Mouse (Mus musculus) limb, embryonic 13.5 days (tissue): Measurements from ENCODE around the gene Dtd1. TPM values are rescaled to one million over a fixed set of nuclear protein-coding genes. Genes with fewer than 3 reads are reported as not detected.

Experiments
- ATAC-seq: fragments of 200-750 bp; cut with Nextera tagmentation; 2 replicates; pipeline ENCODE4 v1.8.0; 2017; ENCODE audit warnings: low read depth, moderate number of reproducible peaks, moderate TSS enrichment; ENCODE audit not compliant: low FRiP score
- H3K27ac ChIP-seq: fragments of 300-500 bp; sonication (generic); 2 replicates; pipeline ENCODE4 v1.5.1; 2015; ENCODE audit warnings: inconsistent platforms, mild to moderate bottlenecking, moderate library complexity
- H3K27me3 ChIP-seq: fragments of 300-500 bp; sonication (generic); 2 replicates; pipeline ENCODE4 v1.6.1; 2015; ENCODE audit warnings: mild to moderate bottlenecking, inconsistent platforms
- H3K36me3 ChIP-seq: fragments of 300-500 bp; sonication (generic); 2 replicates; pipeline ENCODE4 v1.6.1; 2015; ENCODE audit warnings: inconsistent platforms, mild to moderate bottlenecking, moderate library complexity
- H3K4me1 ChIP-seq: fragments of 300-500 bp; sonication (generic); 2 replicates; pipeline ENCODE4 v1.6.1; 2015; ENCODE audit warnings: inconsistent platforms
- H3K4me2 ChIP-seq: fragments of 300-500 bp; sonication (generic); replicated peaks from 2 replicates; pipeline ENCODE4 v1.6.1; 2015; ENCODE audit warnings: inconsistent platforms, mild to moderate bottlenecking, moderate library complexity
- H3K4me3 ChIP-seq: fragments of 300-500 bp; sonication (generic); 2 replicates; pipeline ENCODE4 v1.5.1; 2015; ENCODE audit warnings: moderate library complexity, mild to moderate bottlenecking, inconsistent platforms
- H3K9ac ChIP-seq: fragments of 300-500 bp; sonication (generic); 2 replicates; pipeline ENCODE4 v1.6.1; 2015; ENCODE audit warnings: mild to moderate bottlenecking, inconsistent platforms
- H3K9me3 ChIP-seq: fragments of 300-500 bp; sonication (generic); 2 replicates; pipeline ENCODE4 v1.6.1; 2016; ENCODE audit warnings: inconsistent platforms
- WGBS: fragments of 180-500 bp; shearing (Covaris S2); methylation state at CpG from one replicate; pipeline ENCODE4 v1.1.7; 2015; 5-methylcytosine and 5-hydroxymethylcytosine counted together
- polyA plus RNA-seq: library from polyadenylated mRNA; unstranded; fragments of >200 nt; fragmentation: Nextera tagmentation; extraction: Ambion mirVana; gene quantifications from 2 replicates; pipeline ENCODE4 v1.2.1, GENCODE M21; 2015

Dtd1 gene
- polyA plus RNA-seq, 1 experiment from 2014 or later: 48.8 TPM

- no peak overlapping the region for H3K9ac ChIP-seq
- ATAC-seq: no peak
- H3K36me3 ChIP-seq: no peaks in the 10 kb centered on the region
- no peaks in the 10 kb centered on the region for H3K9me3 ChIP-seq
- WGBS: 75% methylated on average over 4 of the region's 4 CpGs
- no peaks in the 10 kb centered on the region for H3K27me3 ChIP-seq
- 0 out of 2 replicates have a peak overlapping the region, but pooled peaks have one; percentile 33 for H3K27ac ChIP-seq
- H3K4me3 ChIP-seq: no peak overlapping the region
- no peak overlapping the region for H3K4me2 ChIP-seq
- H3K4me1 ChIP-seq: peaks cover 32% of the 10 kb centered on the region
Measured at GRCm38 (mm10) chr2:144647151-144647550, 47.5 kb downstream of the Dtd1 start.

- H3K36me3 ChIP-seq: no peaks in the 10 kb centered on the region
- H3K27ac ChIP-seq: no peak overlapping the region
- no peak overlapping the region for H3K9ac ChIP-seq
- H3K4me2 ChIP-seq: no peak overlapping the region
- H3K27me3 ChIP-seq: no peaks in the 10 kb centered on the region
- 96% methylated on average over 1 of the region's 1 CpGs for WGBS
- no peak overlapping the region for H3K4me3 ChIP-seq
- H3K9me3 ChIP-seq: no peaks in the 10 kb centered on the region
- ATAC-seq: no peak
- peaks cover 21% of the 10 kb centered on the region for H3K4me1 ChIP-seq
Measured at GRCm38 (mm10) chr2:144649960-144650359, 50.3 kb downstream of the Dtd1 start.

GRCm38 (mm10) chr2:144652841-144653240 lies 53.1 kb downstream of the Dtd1 start:
- 97% methylated on average over 4 of the region's 4 CpGs for WGBS
- Histone ChIP-seq H3K36me3 (no peaks in the 10 kb centered on the region), H3K4me1 (no peaks in the 10 kb centered on the region), H3K4me2 (no peak overlapping the region), H3K27me3 (no peaks in the 10 kb centered on the region), H3K27ac (no peak overlapping the region), H3K9me3 (no peaks in the 10 kb centered on the region), H3K4me3 (no peak overlapping the region), H3K9ac (no peak overlapping the region)
- ATAC-seq: no peak

- H3K4me2 ChIP-seq: no peak overlapping the region
- H3K36me3 ChIP-seq: no peaks in the 10 kb centered on the region
- no peaks in the 10 kb centered on the region for H3K4me1 ChIP-seq
- no peak for ATAC-seq
- H3K9me3 ChIP-seq: no peaks in the 10 kb centered on the region
- H3K27ac ChIP-seq: no peak overlapping the region
- 87% methylated on average over 3 of the region's 3 CpGs for WGBS
- H3K4me3 ChIP-seq: no peak overlapping the region
- H3K27me3 ChIP-seq: no peaks in the 10 kb centered on the region
- no peak overlapping the region for H3K9ac ChIP-seq
Measured at GRCm38 (mm10) chr2:144655307-144655706, 55.6 kb downstream of the Dtd1 start.

GRCm38 (mm10) chr2:144668507-144668906 lies 68.8 kb downstream of the Dtd1 start:
- Histone ChIP-seq H3K9me3 (no peaks in the 10 kb centered on the region), H3K9ac (no peak overlapping the region), H3K4me1 (peaks cover 7% of the 10 kb centered on the region), H3K27ac (no peak overlapping the region), H3K4me3 (no peak overlapping the region), H3K36me3 (no peaks in the 10 kb centered on the region), H3K4me2 (no peak overlapping the region), H3K27me3 (no peaks in the 10 kb centered on the region)
- no peak for ATAC-seq
- 80% methylated on average over 4 of the region's 4 CpGs for WGBS

GRCm38 (mm10) chr2:144670289-144670930 lies 70.7 kb downstream of the Dtd1 start:
- H3K4me1 ChIP-seq: peaks cover 7% of the 10 kb centered on the region
- H3K4me2 ChIP-seq: no peak overlapping the region
- H3K9ac ChIP-seq: no peak overlapping the region
- no peak overlapping the region for H3K27ac ChIP-seq
- H3K4me3 ChIP-seq: no peak overlapping the region
- 88% methylated on average over 5 of the region's 5 CpGs for WGBS
- H3K9me3 ChIP-seq: no peaks in the 10 kb centered on the region
- H3K27me3 ChIP-seq: no peaks in the 10 kb centered on the region
- H3K36me3 ChIP-seq: no peaks in the 10 kb centered on the region
- ATAC-seq: no peak

- no peak overlapping the region for H3K4me3 ChIP-seq
- ATAC-seq: no peak
- no peak overlapping the region for H3K9ac ChIP-seq
- no peaks in the 10 kb centered on the region for H3K36me3 ChIP-seq
- H3K27me3 ChIP-seq: no peaks in the 10 kb centered on the region
- no peak overlapping the region for H3K4me2 ChIP-seq
- peaks cover 26% of the 10 kb centered on the region for H3K4me1 ChIP-seq
- H3K9me3 ChIP-seq: no peaks in the 10 kb centered on the region
- H3K27ac ChIP-seq: no peak overlapping the region
- whole genome bisulfite sequencing: 79% methylated on average over 5 of the region's 5 CpGs
Measured at GRCm38 (mm10) chr2:144672397-144672796, 72.7 kb downstream of the Dtd1 start.

GRCm38 (mm10) chr2:144676546-144677228 lies 77.0 kb downstream of the Dtd1 start:
- Histone ChIP-seq H3K9me3 (no peaks in the 10 kb centered on the region), H3K4me3 (no peak overlapping the region), H3K27ac (peak overlapping the region; percentile 28; the same call in 1 of the 2 replicates), H3K4me1 (peaks cover 51% of the 10 kb centered on the region), H3K27me3 (no peaks in the 10 kb centered on the region), H3K36me3 (no peaks in the 10 kb centered on the region), H3K9ac (no peak overlapping the region), H3K4me2 (peak overlapping the region; percentile 40)
- 14% methylated on average over 13 of the region's 13 CpGs for WGBS
- ATAC-seq: peak; percentile 49

GRCm38 (mm10) chr2:144677229-144677571 lies 77.5 kb downstream of the Dtd1 start:
- Histone ChIP-seq H3K36me3 (no peaks in the 10 kb centered on the region), H3K9ac (no peak overlapping the region), H3K4me1 (peaks cover 51% of the 10 kb centered on the region), H3K9me3 (no peaks in the 10 kb centered on the region), H3K4me3 (no peak overlapping the region), H3K27ac (peak overlapping the region; percentile 3; the same call in 1 of the 2 replicates), H3K4me2 (peak overlapping the region; percentile 40; the same call in 1 of the 2 replicates), H3K27me3 (no peaks in the 10 kb centered on the region)
- WGBS: 21% methylated on average over 2 of the region's 2 CpGs
- ATAC-seq: no peak

- Histone ChIP-seq H3K4me3 (no peak overlapping the region), H3K27me3 (no peaks in the 10 kb centered on the region), H3K9ac (no peak overlapping the region), H3K9me3 (no peaks in the 10 kb centered on the region), H3K4me1 (peaks cover 52% of the 10 kb centered on the region), H3K4me2 (no peak overlapping the region), H3K27ac (0 out of 2 replicates have a peak overlapping the region, but pooled peaks have one; percentile 23), H3K36me3 (no peaks in the 10 kb centered on the region)
- ATAC-seq: no peak
- 41% methylated on average over 6 of the region's 6 CpGs for WGBS
Measured at GRCm38 (mm10) chr2:144678779-144679178, 79.1 kb downstream of the Dtd1 start.

GRCm38 (mm10) chr2:144679394-144679793 lies 79.7 kb downstream of the Dtd1 start:
- Histone ChIP-seq H3K4me2 (no peak overlapping the region), H3K4me1 (peaks cover 58% of the 10 kb centered on the region), H3K9ac (0 out of 2 replicates have a peak overlapping the region, but pooled peaks have one; percentile 25), H3K27ac (no peak overlapping the region), H3K9me3 (no peaks in the 10 kb centered on the region), H3K36me3 (no peaks in the 10 kb centered on the region), H3K4me3 (no peak overlapping the region), H3K27me3 (no peaks in the 10 kb centered on the region)
- WGBS: 17% methylated on average over 3 of the region's 3 CpGs
- ATAC-seq: no peak

- no peak overlapping the region for H3K4me3 ChIP-seq
- no peaks in the 10 kb centered on the region for H3K36me3 ChIP-seq
- no peak overlapping the region for H3K9ac ChIP-seq
- H3K27me3 ChIP-seq: no peaks in the 10 kb centered on the region
- no peak overlapping the region for H3K27ac ChIP-seq
- no peak overlapping the region for H3K4me2 ChIP-seq
- no peak for ATAC-seq
- 78% methylated on average over 8 of the region's 8 CpGs for WGBS
- H3K4me1 ChIP-seq: no peaks in the 10 kb centered on the region
- no peaks in the 10 kb centered on the region for H3K9me3 ChIP-seq
Measured at GRCm38 (mm10) chr2:144692219-144692732, 92.6 kb downstream of the Dtd1 start.
